Mouse (Mus musculus) erythroblast, adult 5-6 weeks (primary cell): Measurements from ENCODE around the gene Gm20696. TPM values are rescaled to one million over a fixed set of nuclear protein-coding genes. Genes with fewer than 3 reads are reported as not detected.

Source experiments
- ATAC-seq: replicated peaks from 2 replicates; pipeline ENCODE4 v1.8.0; 2016; ENCODE audit warnings: moderate number of reproducible peaks, mild to moderate bottlenecking, moderate TSS enrichment, inconsistent platforms; ENCODE audit not compliant: poor library complexity, low FRiP score, severe bottlenecking
- total RNA-seq, 2 experiments: library from RNA; stranded (forward) in 1 of 2; stranded (reverse) in 1 of 2; fragments of 150-400 nt in 1 of 2; fragments of 200-764, 138-1000 nt in 1 of 2; gene quantifications; 2 replicates each; pipeline versions ENCODE4 v1.2.3 to v1.2.4; 2015 to 2017; ENCODE audit warnings: low replicate concordance in 2 of 2

The Gm20696 gene
- total RNA-seq, 2 experiments from 2014 or later = 2.7 to 3.7 TPM

DNA sequence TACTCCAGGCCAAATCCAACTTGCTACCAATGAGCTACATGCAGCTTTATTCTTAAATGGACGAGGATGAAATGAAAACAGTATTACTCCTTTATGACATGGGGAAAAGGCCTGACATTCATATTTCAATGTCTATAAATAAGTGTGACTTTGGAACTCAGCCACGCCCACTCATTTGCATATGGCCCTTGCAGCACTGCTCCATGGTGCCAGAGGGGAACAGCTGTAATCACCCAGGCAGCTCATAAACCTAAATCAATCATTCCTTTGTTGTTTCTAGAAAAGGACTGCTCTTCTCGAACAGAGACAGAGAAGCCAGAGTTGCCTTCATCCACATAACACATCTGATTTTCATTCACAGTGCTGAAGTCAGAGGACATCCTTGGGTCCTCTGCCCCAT is 241.6 kb downstream of the Gm20696 start:
- ATAC-seq = no peak

DNA sequence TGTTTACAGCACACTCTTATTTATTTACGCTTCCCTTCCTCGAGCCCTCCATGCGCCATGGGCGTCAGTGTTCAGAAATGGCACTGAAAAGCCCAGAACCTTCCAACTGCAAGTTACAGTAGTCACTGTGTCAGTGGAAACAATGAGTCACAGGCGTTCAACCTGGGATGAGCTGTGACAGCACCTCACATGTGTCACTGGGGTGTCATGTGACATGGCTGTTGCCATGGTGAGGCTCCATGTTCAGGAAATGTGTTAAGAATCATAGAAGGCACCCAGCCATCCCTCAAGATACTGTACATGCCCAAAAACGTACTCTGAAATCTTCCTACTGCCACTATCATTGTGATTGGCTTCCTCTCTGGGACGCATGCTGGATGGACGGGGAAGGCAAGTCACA is 245.9 kb downstream of the Gm20696 start:
- ATAC-seq = no peak

DNA sequence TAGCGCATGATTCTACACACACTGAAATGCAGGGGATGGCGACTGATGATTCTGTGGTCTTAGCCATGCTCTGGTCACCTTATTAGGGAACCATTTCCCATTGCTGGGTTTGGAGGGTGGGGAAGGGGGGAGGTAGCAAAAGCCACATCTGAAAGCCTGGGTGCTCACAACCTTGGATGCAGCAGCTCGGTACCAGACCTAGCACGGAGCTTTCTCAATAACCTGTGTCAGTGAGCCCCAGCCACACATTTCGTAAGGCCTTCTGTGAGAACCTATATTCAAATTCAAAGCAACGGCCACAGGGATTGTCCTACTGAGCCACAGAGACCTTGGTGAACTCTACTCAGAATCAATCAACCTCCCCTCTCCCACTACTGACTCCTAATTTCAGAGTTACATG is 254.0 kb downstream of the Gm20696 start:
- ATAC-seq = no peak

DNA sequence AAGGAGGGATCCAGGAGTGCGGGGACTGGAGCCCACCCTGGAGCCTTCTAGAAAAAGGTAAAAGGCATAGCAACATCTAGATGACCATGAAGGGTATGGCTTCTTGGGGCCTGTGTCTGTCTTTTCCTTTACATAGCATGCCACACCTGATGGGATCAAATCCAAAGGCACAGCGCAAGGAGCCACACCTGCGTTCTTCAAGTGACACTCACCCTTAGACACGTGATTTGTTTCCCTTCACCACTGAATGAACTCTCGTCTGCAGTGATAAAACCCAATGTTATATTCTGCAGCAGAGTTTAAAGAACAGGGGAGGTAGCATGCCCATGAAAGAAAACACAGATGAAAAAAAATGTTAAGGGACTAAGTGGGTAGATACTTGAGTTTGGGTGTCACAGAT is 257.0 kb downstream of the Gm20696 start:
- ATAC-seq = no peak

DNA sequence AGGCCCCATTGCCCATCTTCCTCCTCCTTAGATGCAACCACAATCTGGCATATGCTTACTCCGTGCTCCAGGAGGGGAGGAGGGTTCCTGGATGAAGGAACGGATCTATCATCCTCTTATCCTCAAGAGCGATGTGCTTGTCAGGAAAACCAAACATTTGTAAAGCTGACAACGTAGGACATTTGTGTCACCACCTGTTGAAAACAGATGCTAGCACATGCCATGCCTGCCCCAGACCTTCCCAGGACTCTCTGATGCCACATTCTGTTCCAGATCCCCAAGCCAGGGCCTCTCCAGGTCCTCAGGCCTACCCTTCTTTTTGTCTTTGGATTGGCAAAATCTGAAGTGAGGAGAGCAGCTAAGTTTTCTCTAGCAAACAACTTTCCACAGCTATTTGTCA is 257.7 kb downstream of the Gm20696 start:
- no peak for ATAC-seq

DNA sequence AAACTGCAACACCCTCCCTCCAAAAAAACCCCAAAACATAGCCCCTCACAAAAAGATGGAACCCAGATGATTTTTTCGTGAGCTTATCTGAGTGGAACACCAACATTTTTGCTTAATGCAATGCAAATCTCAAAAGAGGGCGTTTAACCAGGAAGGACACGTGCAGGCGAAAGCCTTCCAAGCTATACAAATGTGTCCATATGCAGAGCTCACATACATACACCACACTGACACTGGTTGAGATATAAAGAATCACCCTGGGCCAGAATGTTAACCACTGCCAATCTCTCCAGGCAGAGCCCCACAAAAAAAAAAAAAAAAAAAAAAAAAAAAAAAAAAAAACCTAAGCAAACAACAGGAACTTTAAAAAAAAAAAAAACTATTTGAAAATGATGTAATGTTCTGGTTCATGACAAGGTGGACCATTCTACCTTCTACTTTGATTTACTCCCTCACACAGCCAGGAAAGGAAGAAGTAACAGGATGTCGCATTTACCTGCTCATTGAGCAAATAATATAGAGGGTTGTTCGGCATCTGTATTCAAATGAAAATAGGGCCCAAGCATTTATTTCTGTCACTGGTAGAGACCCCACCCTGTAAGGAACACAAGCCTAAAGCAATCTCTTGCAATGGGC is 262.7 kb downstream of the Gm20696 start:
- ATAC-seq = no peak

DNA sequence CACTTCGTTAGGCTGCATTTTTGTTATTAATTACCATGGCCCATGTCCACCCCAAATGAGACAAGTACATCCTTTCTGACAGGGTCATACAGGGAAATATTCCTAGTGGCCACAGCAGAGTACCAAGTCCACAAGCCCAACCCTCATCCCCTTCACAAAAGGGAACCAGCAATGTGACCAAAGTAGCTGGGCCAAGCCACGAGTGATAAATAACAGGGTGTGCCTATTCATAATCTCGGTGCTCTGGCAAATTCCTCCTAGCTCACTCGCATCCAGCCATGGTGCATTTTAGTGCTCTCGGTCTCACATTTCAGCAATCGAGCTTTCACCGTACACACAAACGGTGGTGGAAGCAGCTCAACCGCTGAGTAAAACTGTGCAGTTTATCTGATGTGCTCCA is 263.7 kb downstream of the Gm20696 start:
- no peak for ATAC-seq

DNA sequence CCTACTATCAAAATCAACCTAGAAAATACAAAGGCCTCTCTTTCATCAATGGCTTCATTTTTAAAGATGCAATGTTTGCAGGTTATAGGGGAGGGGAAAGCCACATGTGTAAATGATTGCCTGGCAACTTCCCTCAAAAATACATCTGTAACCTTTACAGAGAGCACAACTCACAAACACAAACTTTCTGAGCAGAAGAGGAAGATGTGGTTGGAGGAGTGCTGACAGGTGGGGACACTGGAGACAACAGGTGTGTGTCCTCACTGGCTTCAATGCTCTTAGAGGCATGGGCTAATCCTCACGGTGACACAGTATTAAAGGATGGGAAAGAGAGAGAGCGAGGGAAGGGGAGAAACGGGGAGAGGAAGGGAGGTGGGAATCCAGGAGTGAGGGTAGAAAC is 264.2 kb downstream of the Gm20696 start:
- no peak for ATAC-seq

DNA sequence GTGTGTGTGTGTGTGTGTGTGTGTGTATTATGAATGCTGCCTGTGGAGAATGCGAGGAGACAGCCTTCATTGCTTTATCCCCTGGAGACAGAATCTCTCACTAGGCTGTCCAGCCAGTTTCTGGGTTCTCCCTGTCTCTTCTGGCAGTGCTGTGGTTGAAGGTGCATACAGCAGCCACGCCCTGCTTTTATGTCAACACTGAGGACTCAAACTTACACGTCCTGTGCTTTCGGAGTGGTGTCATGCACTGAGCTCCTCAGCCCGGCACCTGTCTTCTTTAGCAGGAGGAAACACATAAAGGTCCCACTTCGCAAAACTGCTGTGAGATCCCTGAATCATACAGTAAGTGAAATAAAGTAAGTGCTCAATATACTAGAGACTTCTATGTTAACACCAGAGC is 264.8 kb downstream of the Gm20696 start:
- no peak for ATAC-seq

DNA sequence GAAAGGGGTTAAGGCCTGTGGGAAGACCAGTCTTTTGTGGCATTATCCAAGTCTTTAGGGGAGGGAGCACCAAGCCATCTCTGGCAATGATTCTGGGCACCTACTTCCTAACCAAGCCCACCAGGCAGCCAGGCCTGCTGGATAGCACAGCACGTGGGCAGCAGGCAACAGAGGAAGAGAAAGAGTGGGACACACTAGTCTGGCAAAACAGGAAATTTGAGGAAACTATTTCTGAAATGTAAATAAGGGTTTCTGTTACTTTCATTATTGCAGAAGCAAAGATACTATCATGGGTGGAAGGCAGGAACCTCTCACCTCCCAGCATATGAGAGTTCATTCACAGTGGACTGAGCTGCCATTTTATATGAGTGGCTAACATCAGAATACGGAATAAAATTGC is 265.4 kb downstream of the Gm20696 start:
- no peak for ATAC-seq

DNA sequence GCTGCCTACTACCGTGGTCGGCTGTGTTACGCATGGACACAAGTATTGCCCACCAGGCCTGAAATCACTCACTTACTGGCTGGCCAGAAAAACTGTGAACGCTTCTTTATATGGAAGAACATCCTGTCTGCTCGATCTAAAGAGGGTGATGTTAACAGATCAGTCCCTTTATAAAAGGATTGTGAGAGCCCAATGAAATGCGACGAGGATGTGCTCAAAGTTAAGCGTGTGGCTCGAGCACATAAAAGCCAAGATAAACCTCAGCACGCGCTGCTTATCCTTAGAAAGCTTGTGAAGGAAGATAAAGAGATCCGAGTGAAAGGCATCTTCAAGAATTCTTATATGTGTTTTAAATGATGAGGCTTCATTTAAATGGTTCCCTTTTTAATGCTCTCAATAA is 270.9 kb downstream of the Gm20696 start:
- no peak for ATAC-seq

DNA sequence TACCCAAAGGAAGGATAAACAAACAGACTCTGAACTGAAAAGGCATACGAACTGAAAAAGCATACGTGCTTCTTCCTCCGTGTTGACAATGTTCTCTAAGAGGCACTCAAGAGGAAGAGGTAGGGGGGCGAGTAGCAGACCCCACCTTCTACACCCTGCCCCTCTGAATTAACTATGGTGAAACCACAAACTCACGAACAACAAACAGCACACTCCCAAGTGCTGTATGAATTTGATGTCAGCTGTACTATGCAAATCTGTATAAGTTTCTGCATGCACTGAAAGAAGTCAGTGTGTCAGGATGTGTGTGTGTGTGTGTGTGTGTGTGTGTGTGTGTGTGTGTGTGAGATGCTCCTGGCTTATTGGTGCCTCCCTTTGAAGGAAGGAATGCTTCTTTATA is 271.8 kb downstream of the Gm20696 start:
- no peak for ATAC-seq

DNA sequence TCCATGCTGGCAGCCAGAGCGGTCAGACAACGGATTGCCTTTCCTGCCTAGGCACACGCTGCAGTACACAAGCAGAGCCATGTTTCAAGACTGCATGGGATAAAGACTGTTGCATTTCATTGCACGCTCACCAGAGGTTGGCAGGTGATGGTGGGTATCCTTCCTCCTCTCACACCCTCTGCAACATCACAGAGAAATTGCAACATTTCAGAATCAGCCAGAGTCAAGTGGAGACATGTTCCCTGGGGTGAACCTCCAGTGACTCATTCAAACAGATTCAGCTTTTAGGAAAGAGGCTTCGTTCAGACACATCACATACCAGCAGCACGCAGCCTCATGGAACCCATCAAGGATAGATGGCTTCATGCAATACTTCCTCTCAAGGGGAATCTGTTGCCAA is 274.1 kb downstream of the Gm20696 start:
- no peak for ATAC-seq

DNA sequence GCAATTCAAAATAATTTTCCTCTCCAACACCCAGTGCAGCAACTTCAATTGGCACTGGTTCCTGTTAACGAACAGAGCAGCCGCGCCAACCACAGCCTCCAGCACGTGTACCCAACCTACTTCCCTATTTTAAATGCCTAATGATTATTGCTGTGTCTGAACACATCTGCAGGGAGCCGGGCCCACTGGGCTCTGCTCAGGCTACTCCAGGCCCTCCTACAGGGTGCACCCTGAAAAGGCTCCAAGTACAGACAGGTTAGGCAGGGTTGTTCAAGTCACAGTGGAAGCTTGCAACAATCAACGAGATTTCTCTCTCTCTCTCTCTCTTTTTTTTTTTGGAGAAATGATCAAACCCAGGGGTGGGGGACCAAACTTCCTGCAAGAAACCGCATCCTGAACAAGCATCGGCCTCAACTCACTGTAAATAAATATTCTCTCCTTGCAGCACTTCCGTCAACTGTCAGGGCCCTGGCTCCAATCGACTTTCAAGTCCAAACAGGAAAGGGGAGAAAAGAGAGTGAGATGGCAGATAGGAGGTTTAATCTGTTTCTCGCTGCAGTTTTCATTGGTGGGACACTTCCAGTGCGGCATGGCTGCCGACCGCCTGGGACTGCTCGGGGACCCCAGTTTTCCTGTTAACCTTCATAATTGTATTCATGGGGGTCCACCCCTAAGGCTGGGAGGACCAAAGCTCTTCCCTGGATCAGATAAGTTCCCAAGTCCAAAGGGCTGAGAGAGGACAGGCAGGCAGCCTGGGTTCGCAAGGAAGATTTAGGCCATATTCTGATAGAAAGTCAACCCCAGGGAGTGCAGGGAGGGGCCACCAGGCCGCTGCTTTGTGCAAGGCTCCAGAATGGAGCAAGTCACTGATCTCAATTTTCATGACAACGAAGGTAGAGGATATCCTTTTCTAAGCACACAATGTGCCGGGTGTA is 277.6 kb downstream of the Gm20696 start:
- ATAC-seq = no peak

DNA sequence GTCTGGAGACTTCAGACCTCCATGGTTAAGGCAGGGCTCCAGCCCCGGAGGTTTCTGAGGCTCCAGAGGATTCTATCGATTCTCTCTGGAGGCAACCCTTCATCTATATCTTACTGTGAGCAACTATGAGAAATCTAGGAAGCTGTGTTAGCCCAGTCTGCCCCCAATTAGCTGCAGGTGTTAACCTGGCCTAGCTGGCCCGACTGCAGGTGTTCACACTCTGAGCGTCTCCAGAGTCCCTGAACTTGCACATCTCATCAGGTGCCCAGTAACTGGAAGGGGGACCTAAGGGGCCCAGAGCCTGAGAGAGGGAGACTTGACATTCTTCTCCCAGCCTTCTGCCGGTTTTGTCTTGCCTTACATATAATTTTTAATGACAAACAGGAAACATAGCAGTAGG is 278.6 kb downstream of the Gm20696 start:
- no peak for ATAC-seq

DNA sequence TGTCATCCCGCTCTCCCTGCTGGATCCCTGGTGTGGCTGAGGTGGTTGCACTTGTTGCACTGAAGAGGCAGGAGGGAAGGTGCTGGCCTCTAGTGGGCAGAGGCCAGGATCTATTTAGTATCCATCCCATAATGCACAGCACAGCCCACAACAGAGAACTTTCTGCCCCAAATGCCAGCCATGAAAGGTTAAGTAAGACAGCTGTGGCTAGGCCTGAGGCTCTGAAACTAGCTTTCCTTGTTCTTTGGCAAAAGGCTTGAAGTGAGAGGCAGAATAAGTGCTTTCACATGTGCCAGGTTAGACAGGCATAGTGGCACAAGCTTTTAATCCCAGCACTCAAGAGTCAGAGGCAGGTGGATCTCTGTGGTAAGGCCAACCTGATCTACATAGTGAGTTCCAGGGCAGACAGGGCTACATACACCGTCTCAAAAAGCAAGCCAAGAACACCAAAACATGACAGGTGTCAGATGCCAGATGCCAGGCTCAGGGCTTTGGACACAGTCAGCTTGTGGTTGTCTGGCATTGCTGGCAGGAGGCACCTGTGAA is 281.5 kb downstream of the Gm20696 start:
- ATAC-seq = no peak

DNA sequence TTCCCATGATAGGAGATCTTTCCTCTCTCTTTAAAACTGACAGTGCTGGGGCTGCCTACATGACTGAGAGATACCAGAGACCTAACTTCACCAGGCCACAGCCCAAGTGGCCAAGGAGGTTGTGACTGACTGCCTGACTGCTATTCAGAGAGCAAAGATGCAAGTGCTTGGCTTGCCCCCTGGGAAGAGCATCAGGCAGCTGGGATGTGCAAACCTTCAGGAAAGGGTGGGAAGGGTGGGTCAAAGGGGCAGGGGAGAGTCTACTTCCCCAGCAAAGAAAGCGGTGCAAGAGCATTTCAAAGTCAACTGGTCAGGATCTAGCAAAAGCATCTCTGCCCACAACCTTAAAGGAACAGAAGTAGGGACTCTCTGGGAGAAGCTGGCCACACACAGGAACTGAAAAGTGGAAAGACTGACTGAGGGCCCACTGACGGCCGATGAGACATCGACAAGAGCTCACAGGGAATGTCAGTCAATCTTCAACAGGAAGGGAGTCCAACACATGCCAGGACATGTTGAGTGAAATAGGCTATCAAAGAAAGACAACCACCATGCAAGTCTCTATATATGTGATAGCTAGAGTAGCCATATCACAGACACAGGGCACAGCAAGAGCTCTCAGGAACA is 282.6 kb downstream of the Gm20696 start:
- ATAC-seq = no peak

DNA sequence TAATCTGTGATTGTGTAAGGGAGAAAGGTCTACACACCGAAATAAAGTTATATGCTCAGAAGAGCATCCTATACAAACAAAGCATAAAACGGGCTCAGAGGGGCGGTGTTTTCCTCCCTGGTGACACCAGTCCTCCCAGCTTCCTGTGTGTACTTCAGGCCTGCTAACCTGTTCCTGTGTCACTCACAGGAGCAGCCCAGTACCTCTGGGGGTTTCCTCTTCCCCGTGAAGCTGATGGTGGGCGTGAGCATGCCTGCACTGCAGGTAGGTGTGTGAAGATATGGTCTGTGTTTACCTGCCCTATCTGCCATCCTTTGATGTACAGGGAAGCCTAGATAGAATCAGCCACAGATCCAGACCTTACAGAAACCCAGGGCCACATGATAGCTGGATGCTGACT is 286.5 kb downstream of the Gm20696 start:
- ATAC-seq = no peak

DNA sequence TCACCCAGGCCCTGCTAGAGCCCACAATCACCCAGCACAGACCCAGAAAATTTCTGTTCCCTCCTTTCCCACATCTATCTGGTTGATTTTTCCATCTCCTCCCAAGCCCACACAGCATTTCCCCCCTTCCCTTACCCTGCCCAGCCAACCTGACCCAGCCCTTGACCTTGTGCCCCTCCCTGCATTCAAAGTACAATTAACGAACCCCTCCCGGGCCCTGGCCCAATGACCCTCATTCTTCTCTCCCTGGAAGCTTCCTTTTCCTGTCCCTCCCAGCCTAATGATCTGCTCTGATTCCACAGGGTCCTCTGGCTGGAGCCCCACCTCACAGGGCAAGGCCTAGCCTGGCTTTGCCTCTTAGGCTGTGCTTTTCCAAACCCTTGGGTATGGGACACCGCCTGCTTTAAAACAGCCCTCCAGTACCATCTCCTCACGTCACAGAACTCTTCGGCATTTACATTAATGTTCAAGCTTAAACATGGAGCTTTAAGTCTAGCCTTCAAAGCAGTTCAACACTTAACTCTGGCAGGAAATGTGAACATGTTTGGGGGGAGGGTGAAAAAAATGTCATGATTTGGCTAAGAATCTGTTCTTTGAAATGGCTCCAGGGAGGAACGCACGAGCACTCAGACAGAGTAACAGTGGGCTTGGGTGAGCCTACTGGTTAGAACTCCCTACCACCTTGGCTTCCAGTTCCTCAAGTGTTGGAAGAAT is 287.4 kb downstream of the Gm20696 start:
- ATAC-seq = no peak

DNA sequence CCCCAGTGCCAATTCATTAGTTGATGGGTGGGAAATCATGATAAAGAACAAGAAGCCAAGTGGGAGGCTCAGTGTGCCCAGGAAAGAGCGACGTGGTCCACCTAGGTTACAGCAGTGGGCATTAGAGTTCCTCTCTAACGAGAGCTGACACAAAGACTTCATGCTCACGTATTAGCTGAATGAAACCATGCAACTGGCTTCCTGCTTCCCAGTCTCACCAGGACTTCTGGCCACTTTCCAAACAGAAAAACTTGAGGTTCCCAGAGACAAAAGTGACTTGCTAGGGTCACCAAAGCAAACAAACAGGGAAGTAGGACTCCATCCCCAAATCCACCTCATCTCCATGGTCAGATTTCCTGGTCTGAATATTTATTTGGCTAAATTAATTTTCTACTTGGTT is 288.9 kb downstream of the Gm20696 start:
- no peak for ATAC-seq
